Mouse (Mus musculus): ENCODE measurements around the gene Slc39a11.
"Not testable (repeated sequence)": the region's sequence is repeated elsewhere in the genome, so short reads cannot be mapped to it uniquely, and the experiment has no call there.

The Slc39a11 gene

DNA sequence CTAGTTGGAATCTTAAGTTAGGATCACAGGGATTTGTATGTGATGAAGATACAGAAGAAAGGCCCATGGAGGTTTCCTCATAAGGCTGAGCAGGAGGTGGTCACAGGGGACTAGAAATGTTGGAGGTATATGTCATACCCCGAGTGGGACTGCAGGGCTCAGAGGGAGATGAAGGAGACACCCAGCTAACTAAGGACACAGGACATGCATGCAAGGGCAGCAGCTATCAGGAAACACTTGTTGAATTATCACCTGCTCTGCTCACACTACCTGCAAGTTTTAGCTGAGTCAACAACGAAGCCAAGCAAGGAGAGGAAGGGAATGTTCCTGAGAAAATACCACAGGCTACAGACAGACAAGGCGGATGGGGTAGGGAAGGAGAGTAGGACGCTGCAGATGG is 17.8 kb upstream of the Slc39a11 start:
- no peak for DNase-seq (ENCODE audit: low read depth)

GRCm38 (mm10) chr11:113667122-113667521 is 17.2 kb upstream of the Slc39a11 start:
- no peak for DNase-seq (ENCODE audit: low read depth)

DNA sequence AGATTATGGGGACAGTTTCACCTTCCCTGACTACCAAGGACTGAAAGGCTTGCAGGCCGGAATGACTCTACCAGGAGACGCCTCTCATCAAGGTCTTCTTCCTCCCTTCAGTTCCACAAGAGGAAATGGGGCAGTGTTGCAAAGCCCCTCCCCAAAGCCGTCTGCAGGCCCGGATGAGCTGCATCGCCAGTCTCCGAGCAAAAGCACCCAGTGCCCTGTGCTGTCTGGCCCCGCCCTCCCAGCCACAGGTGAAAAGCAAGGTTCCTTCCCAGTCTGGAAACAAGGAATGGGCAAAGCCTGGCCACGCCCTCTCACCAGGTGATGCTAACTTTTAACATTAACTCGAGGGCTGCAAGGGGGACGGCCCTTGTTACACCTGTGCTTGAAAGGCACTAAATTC is 16.8 kb upstream of the Slc39a11 start:
- no peak for DNase-seq (ENCODE audit: low read depth)

- no peak for DNase-seq (ENCODE audit: low read depth)
These were observed 16.3 kb upstream of the Slc39a11 start for GRCm38 (mm10) chr11:113666205-113666604.

DNA sequence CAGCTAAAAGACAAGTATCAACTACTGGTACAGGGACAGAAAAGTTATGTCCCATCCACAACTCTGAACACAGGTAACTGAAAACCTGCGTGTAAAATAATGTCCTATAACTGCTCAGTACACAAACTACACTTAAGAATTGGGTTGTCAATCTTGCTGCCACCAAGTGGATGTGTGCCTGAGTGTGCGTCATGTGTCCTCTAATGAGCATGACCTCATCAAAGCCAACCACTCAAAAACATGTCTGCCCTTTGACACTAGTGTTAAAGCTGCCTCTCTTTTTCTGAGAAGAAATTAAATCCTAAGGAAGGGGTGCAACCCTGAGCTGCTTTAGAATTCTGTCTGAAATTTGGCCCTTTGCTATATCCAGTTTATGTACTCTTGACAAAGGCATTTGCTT is 14.4 kb upstream of the Slc39a11 start:
- no peak for DNase-seq (ENCODE audit: low read depth)

- DNase-seq (ENCODE audit: low read depth): no peak
These were observed 12.0 kb upstream of the Slc39a11 start for GRCm38 (mm10) chr11:113661835-113662351.

- no peak for DNase-seq (ENCODE audit: low read depth)
These were observed 11.1 kb upstream of the Slc39a11 start for GRCm38 (mm10) chr11:113660940-113661339.

GRCm38 (mm10) chr11:113660213-113660612 is 10.3 kb upstream of the Slc39a11 start:
- not testable (repeated sequence) for DNase-seq (ENCODE audit: low read depth)

- no peak for DNase-seq (ENCODE audit: low read depth)
These were observed 8.9 kb upstream of the Slc39a11 start for GRCm38 (mm10) chr11:113658763-113659162.

DNA sequence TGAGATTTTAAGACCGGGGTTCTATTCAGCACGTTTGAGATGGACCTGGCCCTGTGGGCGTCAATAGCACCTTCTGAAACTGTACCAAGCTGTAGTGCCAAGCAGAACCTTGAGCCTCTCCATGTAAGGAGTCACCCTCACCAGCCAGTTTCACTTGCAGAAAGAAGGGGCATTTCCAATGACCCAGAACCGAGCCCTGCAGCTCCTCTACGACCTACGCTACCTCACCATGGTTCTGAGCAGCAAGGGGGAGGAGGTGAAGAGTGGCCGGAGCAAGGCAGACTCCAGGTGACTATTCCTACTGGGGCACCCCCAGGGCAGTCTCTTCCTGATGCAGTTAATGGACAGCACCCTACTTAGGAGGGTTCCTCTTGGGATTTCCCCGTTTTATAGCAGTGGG is 8.4 kb upstream of the Slc39a11 start:
- no peak for DNase-seq (ENCODE audit: low read depth)

GRCm38 (mm10) chr11:113657221-113657620 is 7.3 kb upstream of the Slc39a11 start:
- DNase-seq (ENCODE audit: low read depth): no peak

- DNase-seq (ENCODE audit: low read depth): no peak
These were observed 6.6 kb upstream of the Slc39a11 start for GRCm38 (mm10) chr11:113656511-113656932.

DNA sequence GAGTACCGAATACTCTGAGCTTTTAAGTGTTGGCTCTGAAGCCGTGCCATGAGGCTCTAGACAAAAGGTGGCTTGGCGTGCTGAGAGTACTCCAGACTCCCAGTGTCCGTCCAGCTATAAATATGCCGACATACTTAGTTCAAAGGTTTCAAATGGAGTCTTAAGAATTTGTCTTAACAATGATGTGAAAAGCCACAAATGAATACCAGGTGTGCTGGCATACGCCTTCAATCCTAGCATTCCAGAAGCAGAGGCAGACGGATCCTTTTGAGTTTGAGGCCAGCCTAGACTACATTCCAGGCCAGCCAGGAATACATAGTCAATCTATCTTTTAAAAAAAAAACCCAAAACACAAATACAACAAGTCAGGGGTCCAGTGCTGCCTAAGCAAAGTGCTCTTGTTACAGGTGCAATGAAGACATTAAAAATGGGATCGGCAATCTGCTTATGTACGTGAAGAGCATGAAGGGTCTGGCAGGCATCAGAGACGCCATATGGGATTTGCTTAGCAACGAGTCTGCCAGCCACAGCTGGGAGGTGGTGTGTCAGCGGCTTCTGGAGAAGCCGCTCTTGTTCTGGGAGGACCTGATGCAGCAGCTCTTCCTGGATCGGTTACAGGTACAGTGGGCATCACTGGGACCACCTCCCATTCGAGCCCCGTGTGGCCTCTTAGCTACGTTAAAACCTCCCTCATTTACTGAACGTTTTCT is 4.8 kb upstream of the Slc39a11 start:
- DNase-seq (ENCODE audit: low read depth): no peak

GRCm38 (mm10) chr11:113654105-113654504 is 4.2 kb upstream of the Slc39a11 start:
- no peak for DNase-seq (ENCODE audit: low read depth)

DNA sequence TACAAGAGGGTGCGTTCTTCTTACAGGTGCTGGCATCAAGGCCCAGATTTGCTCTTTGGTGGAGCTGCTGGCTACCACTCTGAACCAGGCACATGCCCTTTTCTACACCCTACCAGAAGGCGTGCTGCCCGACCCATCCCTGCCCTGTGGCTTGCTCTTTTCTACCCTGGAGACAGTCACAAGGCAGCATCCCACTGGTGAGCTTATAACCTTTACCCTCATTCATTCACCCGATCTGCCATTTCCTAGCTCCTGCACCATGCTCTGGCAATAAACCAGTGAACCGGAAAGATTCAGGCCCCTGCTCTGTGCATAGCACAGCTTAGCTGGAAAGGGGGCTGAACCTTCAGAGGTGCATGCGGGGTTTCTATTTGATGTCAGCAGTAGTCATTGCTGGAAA is 2.6 kb upstream of the Slc39a11 start:
- DNase-seq (ENCODE audit: low read depth): no peak

- no peak for DNase-seq (ENCODE audit: low read depth)
These were observed 2.0 kb upstream of the Slc39a11 start for GRCm38 (mm10) chr11:113651907-113652273.

- DNase-seq (ENCODE audit: low read depth): no peak
These were observed 1.5 kb upstream of the Slc39a11 start for GRCm38 (mm10) chr11:113651206-113651906.

DNA sequence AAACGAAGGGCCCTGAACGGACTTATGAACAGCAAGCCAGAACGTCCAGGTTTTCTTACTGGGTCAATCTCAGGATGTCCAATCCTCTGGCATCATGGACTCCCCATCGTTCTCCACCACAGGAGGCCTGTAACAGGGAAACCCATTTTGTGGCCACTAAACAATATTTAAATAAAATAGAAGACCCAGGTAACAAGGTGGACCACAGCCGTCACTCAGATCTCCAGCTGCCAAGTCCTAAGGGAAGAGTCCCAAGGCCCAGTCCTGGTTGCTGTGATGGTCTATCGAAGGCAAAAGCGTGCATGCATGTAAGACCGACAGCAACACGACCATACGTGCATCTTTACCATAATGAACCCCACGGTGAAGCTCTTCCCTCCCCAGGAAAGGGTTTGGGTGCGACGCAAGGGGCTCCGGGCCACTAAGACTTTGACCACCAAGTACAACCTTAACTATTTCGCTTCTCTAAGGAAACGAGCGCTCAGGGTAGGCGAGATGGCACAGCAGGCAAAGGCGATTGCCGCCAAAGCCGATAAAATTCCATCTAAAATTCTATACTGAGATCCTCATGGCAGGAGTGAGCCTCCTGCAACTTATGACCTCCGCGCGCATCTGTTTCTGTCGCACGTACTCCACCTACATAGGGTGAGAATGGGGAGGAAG is 1.1 kb downstream of the Slc39a11 start, which contains the start of gene Cog1:
Gene Cog1 (plus strand): TSS at position 480 of the 663 bp plus-strand sequence.
- DNase-seq (ENCODE audit: low read depth): no peak

GRCm38 (mm10) chr11:113648152-113648551 is 1.7 kb downstream of the Slc39a11 start:
- peak; percentile 71 for DNase-seq (ENCODE audit: low read depth)

DNA sequence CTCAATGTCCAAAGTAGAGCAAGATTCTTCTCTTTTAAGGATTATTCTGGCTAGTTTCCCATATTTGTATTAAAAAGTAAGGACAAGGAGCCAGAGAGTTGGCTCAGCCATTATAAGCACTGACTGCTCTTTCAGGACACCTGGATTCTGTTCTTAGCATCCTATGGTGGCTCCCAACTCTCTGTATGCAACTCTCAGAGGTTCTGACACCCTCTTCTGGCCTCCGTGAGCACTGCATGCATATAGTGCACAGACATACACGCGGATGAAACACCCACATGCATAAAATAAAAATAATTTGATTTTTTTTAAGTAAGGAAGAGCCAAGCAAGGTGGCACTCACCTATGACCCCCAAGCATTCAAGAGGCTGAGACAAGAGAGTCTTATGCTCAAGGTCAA is 4.7 kb downstream of the Slc39a11 start:
- DNase-seq (ENCODE audit: low read depth): no peak

DNA sequence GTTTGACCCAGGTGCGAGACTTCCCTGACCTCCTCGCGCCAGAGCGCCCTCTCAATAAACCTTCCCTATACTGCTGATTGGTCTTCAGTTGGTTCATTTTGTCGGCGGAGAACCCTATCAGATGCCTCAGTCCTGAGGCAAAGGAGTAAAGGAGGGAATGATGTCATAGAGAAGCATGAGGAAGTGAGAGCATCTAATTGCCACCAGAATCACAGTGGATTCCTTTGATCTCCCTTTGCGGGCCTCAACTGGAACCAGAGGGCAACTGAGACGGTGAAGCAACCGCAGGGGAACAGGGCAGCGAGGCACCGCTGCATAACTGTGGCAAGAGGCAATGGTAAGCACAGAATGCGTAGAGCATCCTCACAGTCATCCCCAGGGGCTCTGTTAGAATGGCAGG is 11.2 kb downstream of the Slc39a11 start:
- DNase-seq (ENCODE audit: low read depth): no peak

GRCm38 (mm10) chr11:113634699-113635121 is 15.2 kb downstream of the Slc39a11 start:
- DNase-seq (ENCODE audit: low read depth): no peak

DNA sequence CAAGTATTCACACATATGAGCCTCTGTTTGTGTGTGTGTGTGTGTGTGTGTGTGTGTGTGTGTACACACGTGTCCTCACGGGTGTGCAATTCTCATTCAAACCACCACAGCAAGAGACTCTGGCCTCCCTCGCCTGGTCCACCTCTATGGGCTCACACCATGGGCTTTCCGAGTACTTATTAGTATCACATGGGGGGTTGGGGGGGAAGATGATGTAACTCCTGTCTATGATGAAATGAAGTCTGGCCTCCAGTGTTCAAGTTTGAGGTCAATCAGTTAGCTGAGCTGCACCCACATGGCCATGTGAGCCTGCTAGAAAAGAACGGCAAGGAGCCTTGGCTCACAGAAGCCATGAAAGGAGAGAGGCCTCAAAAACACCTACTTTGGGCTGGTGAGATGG is 16.5 kb downstream of the Slc39a11 start:
- no peak for DNase-seq (ENCODE audit: low read depth)
